Mouse (Mus musculus) mature B cell (primary cell): ENCODE data around the gene Tlnrd1.

Source experiments
- in situ Hi-C: fragments of 300-500 bp; cut with MboI; formaldehyde crosslinking; loops from 2 replicates; pipeline ENCODE4 v1.14.3; 2019

The Tlnrd1 gene

GRCm38 (mm10) chr7:83884021-83884658, at the start of gene Tlnrd1, which contains the start of gene Mesd:
Gene Tlnrd1, minus strand, starts transcription at chr7:83884305.
Gene Mesd, plus strand, starts transcription at chr7:83884466.
- in situ Hi-C loops = loop anchor here (25.0 kb wide), 1 partner anchor 222 kb away; no protein-coding TSS in a partner anchor

- in situ Hi-C loops = no loop called here
These were observed 37.5 kb upstream of the Tlnrd1 start for GRCm38 (mm10) chr7:83921637-83922036.

GRCm38 (mm10) chr7:83920241-83920640, 36.1 kb upstream of the Tlnrd1 start:
- in situ Hi-C loops = no loop called here

- in situ Hi-C loops = loop anchor here (10.0 kb wide), 1 partner anchor 350 kb away; no protein-coding TSS in a partner anchor
These were observed 30.5 kb upstream of the Tlnrd1 start for GRCm38 (mm10) chr7:83914566-83914965.

- in situ Hi-C loops = loop anchor here (10.0 kb wide), 1 partner anchor 351 kb away; no protein-coding TSS in a partner anchor
These were observed 29.9 kb upstream of the Tlnrd1 start for GRCm38 (mm10) chr7:83913995-83914394.

- in situ Hi-C loops = loop anchor here (10.0 kb wide), 1 partner anchor 351 kb away; no protein-coding TSS in a partner anchor
These were observed 29.4 kb upstream of the Tlnrd1 start for GRCm38 (mm10) chr7:83913405-83913932.

- in situ Hi-C loops = loop anchor here (10.0 kb wide), 1 partner anchor 353 kb away; no protein-coding TSS in a partner anchor
These were observed 27.8 kb upstream of the Tlnrd1 start for GRCm38 (mm10) chr7:83911909-83912308.

GRCm38 (mm10) chr7:83904831-83905230, 20.7 kb upstream of the Tlnrd1 start:
- in situ Hi-C loops = no loop called here

GRCm38 (mm10) chr7:83902296-83903145, 18.4 kb upstream of the Tlnrd1 start:
- in situ Hi-C loops = no loop called here

GRCm38 (mm10) chr7:83901425-83901824, 17.3 kb upstream of the Tlnrd1 start:
- in situ Hi-C loops = no loop called here

GRCm38 (mm10) chr7:83900519-83900918, 16.4 kb upstream of the Tlnrd1 start:
- in situ Hi-C loops = no loop called here

- in situ Hi-C loops = loop anchor here (25.0 kb wide), 1 partner anchor 236 kb away; no protein-coding TSS in a partner anchor
These were observed 14.2 kb upstream of the Tlnrd1 start for GRCm38 (mm10) chr7:83898267-83898666.

GRCm38 (mm10) chr7:83896077-83896740, 12.1 kb upstream of the Tlnrd1 start:
- in situ Hi-C loops = loop anchor here (25.0 kb wide), 1 partner anchor 234 kb away; no protein-coding TSS in a partner anchor

- in situ Hi-C loops = loop anchor here (25.0 kb wide), 1 partner anchor 232 kb away; no protein-coding TSS in a partner anchor
These were observed 10.2 kb upstream of the Tlnrd1 start for GRCm38 (mm10) chr7:83894348-83894747.

GRCm38 (mm10) chr7:83892333-83892669, 8.2 kb upstream of the Tlnrd1 start:
- in situ Hi-C loops = loop anchor here (25.0 kb wide), 1 partner anchor 230 kb away; no protein-coding TSS in a partner anchor

GRCm38 (mm10) chr7:83891433-83892332, 7.6 kb upstream of the Tlnrd1 start:
- in situ Hi-C loops = loop anchor here (25.0 kb wide), 1 partner anchor 229 kb away; no protein-coding TSS in a partner anchor

- in situ Hi-C loops = loop anchor here (25.0 kb wide), 1 partner anchor 228 kb away; no protein-coding TSS in a partner anchor
These were observed 5.8 kb upstream of the Tlnrd1 start for GRCm38 (mm10) chr7:83889946-83890345.

- in situ Hi-C loops = loop anchor here (25.0 kb wide), 1 partner anchor 227 kb away; no protein-coding TSS in a partner anchor
These were observed 5.3 kb upstream of the Tlnrd1 start for GRCm38 (mm10) chr7:83889383-83889782.

GRCm38 (mm10) chr7:83886366-83887129, 2.4 kb upstream of the Tlnrd1 start:
- in situ Hi-C loops = loop anchor here (25.0 kb wide), 1 partner anchor 224 kb away; no protein-coding TSS in a partner anchor
